Mouse (Mus musculus) T-helper 17 cell (primary cell): ENCODE results near the gene Ppard.
"Not testable (repeated sequence)": the region's sequence is repeated elsewhere in the genome, so short reads cannot be mapped to it uniquely, and the experiment has no call there.

Source experiments
- in situ Hi-C, 2 experiments: fragments of 300-600 bp; cut with MboI, MseI; formaldehyde crosslinking; loops; 1 replicate in 1 of 2; 2 replicates in 1 of 2; pipeline ENCODE4 v1.15.1; 2025; ENCODE audit warnings: high pct_unique_total_duplicates in 2 of 2

Gene Ppard

GRCm38 (mm10) chr17:28312232-28313211, 80.0 kb downstream of the Ppard start:
- in situ Hi-C loops: no loop called here

- in situ Hi-C loops: no loop called here
These were observed 80.8 kb downstream of the Ppard start, which contains the start of gene Fance for GRCm38 (mm10) chr17:28313212-28313879. TSS of gene Fance (plus strand) at chr17:28313519.

- in situ Hi-C loops: no loop called here
These were observed 81.4 kb downstream of the Ppard start for GRCm38 (mm10) chr17:28313880-28314225.

GRCm38 (mm10) chr17:28315611-28316160, 83.2 kb downstream of the Ppard start:
- in situ Hi-C loops: no loop called here

GRCm38 (mm10) chr17:28316476-28316875, 84.0 kb downstream of the Ppard start:
- in situ Hi-C loops: no loop called here

GRCm38 (mm10) chr17:28317091-28317490, 84.6 kb downstream of the Ppard start:
- in situ Hi-C loops: no loop called here

- in situ Hi-C loops: no loop called here
These were observed 85.2 kb downstream of the Ppard start for GRCm38 (mm10) chr17:28317725-28318124.

GRCm38 (mm10) chr17:28321700-28322099, 89.2 kb downstream of the Ppard start:
- in situ Hi-C loops: no loop called here

- in situ Hi-C loops: no loop called here
These were observed 91.3 kb downstream of the Ppard start for GRCm38 (mm10) chr17:28323786-28324185.

GRCm38 (mm10) chr17:28324416-28324815, 91.9 kb downstream of the Ppard start:
- in situ Hi-C loops: not testable (repeated sequence)

GRCm38 (mm10) chr17:28325751-28326150, 93.3 kb downstream of the Ppard start:
- in situ Hi-C loops: no loop called here

GRCm38 (mm10) chr17:28326951-28327350, 94.5 kb downstream of the Ppard start:
- in situ Hi-C loops: no loop called here

GRCm38 (mm10) chr17:28327673-28328325, 95.3 kb downstream of the Ppard start:
- in situ Hi-C loops: no loop called here

GRCm38 (mm10) chr17:28328366-28328928, 95.9 kb downstream of the Ppard start, which contains the start of gene Rpl10a:
TSS of gene Rpl10a (plus strand) at chr17:28328471.
- in situ Hi-C loops: no loop called here

GRCm38 (mm10) chr17:28328946-28329345, 96.4 kb downstream of the Ppard start:
- in situ Hi-C loops: no loop called here

- in situ Hi-C loops: no loop called here
These were observed 97.2 kb downstream of the Ppard start for GRCm38 (mm10) chr17:28329503-28330231.

- in situ Hi-C loops: no loop called here
These were observed 97.7 kb downstream of the Ppard start for GRCm38 (mm10) chr17:28330232-28330546.

GRCm38 (mm10) chr17:28330590-28330989, 98.1 kb downstream of the Ppard start:
- in situ Hi-C loops: not testable (repeated sequence)

- in situ Hi-C loops: no loop called here
These were observed 99.0 kb downstream of the Ppard start for GRCm38 (mm10) chr17:28331241-28332112.
